ENCODE assay signal across 20 mouse cellular contexts in the genomic region with DNA sequence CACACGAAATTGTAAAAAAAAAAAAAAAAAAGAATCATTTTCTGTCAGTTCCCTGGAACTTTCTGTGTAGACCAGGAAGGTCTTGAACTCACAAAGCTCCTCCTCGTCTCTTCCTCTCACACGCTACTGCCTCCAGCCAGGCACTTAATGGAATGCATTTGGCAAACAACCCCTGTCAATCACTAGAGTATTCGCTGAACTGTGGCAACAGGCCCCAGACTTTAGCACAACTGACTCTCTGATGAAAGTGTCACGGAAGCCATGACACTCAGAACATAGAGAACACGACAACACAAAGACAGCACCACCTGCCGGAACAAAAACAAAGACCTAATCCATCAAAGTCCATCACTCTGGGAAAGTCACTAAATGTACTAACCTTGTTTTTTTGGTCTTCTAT. TPM values are rescaled to one million over a fixed set of nuclear protein-coding genes. Genes with fewer than 3 reads are reported as not detected.
A peak's percentile ranks its signal among the peaks of the same experiment; 100 is the strongest.
DNase-seq lines count a peak whose midpoint lies in the region; ATAC-seq and TF ChIP-seq lines count a peak whose summit lies in the region.
"Had no signal": no experiment of that assay in that cellular context is flagged by ENCODE, and none has a peak within 500 bp of the region (broad histone marks: within the 10 kb centered on the region; RNA-seq: fewer than 3 reads in every experiment).

No protein-coding gene starts in this region.

- ATAC-seq in kidney, embryonic 16.5 days (ENCODE audit: low FRiP score, low TSS enrichment), result no peak
- ATAC-seq in liver, postnatal 0 days, result peak; percentile 48
- no peak for ATAC-seq in hindbrain, embryonic 13.5 days (ENCODE audit: low FRiP score)
- no peak for ATAC-seq in inflammation-experienced regulatory T-cells, adult 6 months
- ATAC-seq: forebrain, embryonic 13.5 days; forebrain, postnatal 0 days had no signal

- WGBS in kidney, embryonic 16.5 days, result 54% methylated on average over 7 of the region's 7 CpGs
- WGBS in liver, postnatal 0 days (ENCODE audit: insufficient replicate concordance), result 60% methylated on average over 7 of the region's 7 CpGs
- 41% methylated on average over 7 of the region's 7 CpGs for WGBS in hindbrain, embryonic 13.5 days

- H3K27ac ChIP-seq in kidney, embryonic 16.5 days (ENCODE audit: low read length), result no peak overlapping the region
- no peak overlapping the region for H3K27ac ChIP-seq in liver, postnatal 0 days (ENCODE audit: low read depth)
- no peak overlapping the region for H3K27ac ChIP-seq in hindbrain, embryonic 13.5 days
- H3K27ac ChIP-seq: embryonic facial prominence, embryonic 10.5 days; forebrain, embryonic 13.5 days; heart, adult 2 months; heart, embryonic 15.5 days; hindbrain, embryonic 14.5 days had no signal

- TF ChIP-seq CTCF in liver, postnatal 0 days (IDR thresholded peaks at IDR 0.05; ENCODE audit: low read depth), result no peak

- no peak overlapping the region for H3K4me3 ChIP-seq in kidney, embryonic 16.5 days (ENCODE audit: low read length)
- H3K4me3 ChIP-seq in liver, postnatal 0 days (ENCODE audit: low read depth, low read length), result no peak overlapping the region
- no peak overlapping the region for H3K4me3 ChIP-seq in hindbrain, embryonic 13.5 days
- H3K4me3 ChIP-seq: embryonic facial prominence, embryonic 10.5 days; forebrain, embryonic 13.5 days; heart, adult 2 months; heart, embryonic 15.5 days had no signal

- no peaks in the 10 kb centered on the region for H3K36me3 ChIP-seq in kidney, embryonic 16.5 days (ENCODE audit: insufficient read depth, low read length)
- H3K36me3 ChIP-seq in liver, postnatal 0 days (replicated peaks; ENCODE audit: insufficient read depth, low read length), result no peaks in the 10 kb centered on the region
- no peaks in the 10 kb centered on the region for H3K36me3 ChIP-seq in hindbrain, embryonic 13.5 days
- H3K36me3 ChIP-seq: embryonic facial prominence, embryonic 10.5 days; G1E; heart, embryonic 15.5 days had no signal

- H3K9me3 ChIP-seq in kidney, embryonic 16.5 days (ENCODE audit: low read length), result no peaks in the 10 kb centered on the region
- no peaks in the 10 kb centered on the region for H3K9me3 ChIP-seq in liver, postnatal 0 days (ENCODE audit: low read length)
- no peaks in the 10 kb centered on the region for H3K9me3 ChIP-seq in hindbrain, embryonic 13.5 days
- H3K9me3 ChIP-seq: embryonic facial prominence, embryonic 10.5 days; forebrain, embryonic 13.5 days; G1E; heart, embryonic 15.5 days had no signal

- DNase-seq in kidney, adult 9 months, result peak; percentile 76
- no peak for DNase-seq in liver, postnatal 0 days
- DNase-seq in liver (no peak), adipocyte (ENCODE audit: low spot score) (peak; percentile 67)
- DNase-seq: adrenal gland, postnatal 14 days; cerebellum, adult 2 months; cerebellum, postnatal 10 days; forebrain, postnatal 0 days; gastrocnemius, postnatal 14 days; heart, adult 2 months; heart, postnatal 14 days had no signal

- no peaks in the 10 kb centered on the region for H3K27me3 ChIP-seq in kidney, embryonic 16.5 days (ENCODE audit: insufficient read depth, low read length)
- H3K27me3 ChIP-seq in liver, postnatal 0 days (ENCODE audit: insufficient read depth, low read length), result no peaks in the 10 kb centered on the region
- no peaks in the 10 kb centered on the region for H3K27me3 ChIP-seq in hindbrain, embryonic 13.5 days
- H3K27me3 ChIP-seq: forebrain, embryonic 13.5 days; heart, embryonic 15.5 days had no signal

- no peak overlapping the region for H3K4me2 ChIP-seq in kidney, embryonic 16.5 days (replicated peaks; ENCODE audit: low read depth, low read length)
- no peak overlapping the region for H3K4me2 ChIP-seq in liver, postnatal 0 days (ENCODE audit: low read depth, low read length)
- no peak overlapping the region for H3K4me2 ChIP-seq in hindbrain, embryonic 13.5 days
- H3K4me2 ChIP-seq: forebrain, embryonic 13.5 days; heart, embryonic 11.5 days; heart, embryonic 15.5 days; hindbrain, embryonic 14.5 days had no signal

- no peak overlapping the region for H3K9ac ChIP-seq in kidney, embryonic 16.5 days (replicated peaks; ENCODE audit: low read length)
- no peak overlapping the region for H3K9ac ChIP-seq in liver, postnatal 0 days (replicated peaks)
- no peak overlapping the region for H3K9ac ChIP-seq in hindbrain, embryonic 13.5 days
- H3K9ac ChIP-seq: forebrain, embryonic 13.5 days; forebrain, postnatal 0 days; heart, embryonic 15.5 days; hindbrain, embryonic 14.5 days had no signal

- no peak for TF ChIP-seq EP300 in liver, postnatal 0 days (IDR thresholded peaks at IDR 0.05; ENCODE audit: low read depth)

- no peaks in the 10 kb centered on the region for H3K4me1 ChIP-seq in kidney, embryonic 16.5 days (ENCODE audit: insufficient read depth, low read length)
- no peaks in the 10 kb centered on the region for H3K4me1 ChIP-seq in liver, postnatal 0 days (ENCODE audit: insufficient read depth)
- no peaks in the 10 kb centered on the region for H3K4me1 ChIP-seq in hindbrain, embryonic 13.5 days (replicated peaks)
- H3K4me1 ChIP-seq: embryonic facial prominence, embryonic 10.5 days; forebrain, embryonic 13.5 days; heart, embryonic 15.5 days had no signal

RNA-seq across cellular contexts. Expression of a gene that starts 3.1 kb away (rescaled TPM):
- polyA plus RNA-seq in kidney, embryonic 16.5 days (2015; fragmentation: Nextera tagmentation; extraction: Ambion mirVana), result 42.4 and 42.5 TPM in 2 replicates
- polyA plus RNA-seq in liver, postnatal 0 days (2015; fragmentation: Nextera tagmentation; extraction: Ambion mirVana), result 5.8 and 7.1 TPM in 2 replicates
- polyA plus RNA-seq in hindbrain, embryonic 13.5 days (2015; fragmentation: Nextera tagmentation; extraction: Ambion mirVana), result 0.76 and 1.3 TPM in 2 replicates
- 1 to 10 TPM; 6.9 to 9.2 (median 7.5) TPM for polyA plus RNA-seq in inflammation-experienced regulatory T-cells, adult 6 months (2017; shearing (Covaris generic))

RNA-seq across cellular contexts. Expression of a gene that starts 24.3 kb away (rescaled TPM):
- polyA plus RNA-seq in kidney, embryonic 16.5 days (2015; fragmentation: Nextera tagmentation; extraction: Ambion mirVana), result 78.6 and 79.5 TPM in 2 replicates
- 59.9 and 61.9 TPM in 2 replicates for polyA plus RNA-seq in liver, postnatal 0 days (2015; fragmentation: Nextera tagmentation; extraction: Ambion mirVana)
- 79.5 and 81.3 TPM in 2 replicates for polyA plus RNA-seq in hindbrain, embryonic 13.5 days (2015; fragmentation: Nextera tagmentation; extraction: Ambion mirVana)
- polyA plus RNA-seq in inflammation-experienced regulatory T-cells, adult 6 months (2017; shearing (Covaris generic)), result 10 to 100 TPM; 13.5 to 29.9 (median 20.3) TPM

Comparison
In these comparisons a context has a peak if more than half of its experiments do, and no peak if none do; other contexts are left out.
1. DNase-seq: peak in kidney, adult 9 months (single experiment) and adipocyte (single experiment); none in liver, postnatal 0 days (single experiment) and liver (single experiment).